Mouse (Mus musculus) mouse embryonic stem cell (cell line): ENCODE measurements around the gene Gm21677.
"Not testable (repeated sequence)": the region's sequence is repeated elsewhere in the genome, so short reads cannot be mapped to it uniquely, and the experiment has no call there.

Experiments used
- in situ Hi-C, 2 experiments: fragments of 300-500 bp; cut with MboI; formaldehyde crosslinking; loops; 1 replicate in 1 of 2; 3 replicates in 1 of 2; pipeline ENCODE4 v1.14.3; 2019 to 2020; ENCODE audit warnings: low sequenced_read_pairs in 2 of 2, low pct_unique_long_range_greater_than_20kb in 1 of 2, mixed read lengths in 1 of 2; ENCODE audit not compliant: unreplicated experiment in 1 of 2

The Gm21677 gene

DNA sequence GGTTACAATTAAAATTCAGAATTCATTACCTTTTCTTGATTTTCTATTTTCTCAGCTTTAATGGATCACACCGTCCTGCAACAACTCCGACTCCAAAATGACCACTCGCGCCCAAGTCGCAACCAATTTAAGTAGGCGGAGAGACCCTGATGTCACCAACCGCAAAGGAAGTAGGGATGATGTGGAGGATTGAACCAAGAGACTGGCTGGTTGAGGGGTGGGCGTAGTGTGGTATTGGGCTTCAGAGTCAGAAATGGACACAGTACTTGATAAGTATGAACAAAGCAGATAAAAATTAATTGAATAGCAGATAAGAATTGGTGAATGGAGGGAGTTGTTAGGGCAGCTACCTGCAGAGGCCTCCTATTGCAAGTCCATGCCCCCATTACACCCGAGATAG lies at the start of gene Gm21677:
Gene Gm21677 (minus strand): TSS at position 101 of the 400 bp plus-strand sequence.
- in situ Hi-C loops = not testable (repeated sequence)

DNA sequence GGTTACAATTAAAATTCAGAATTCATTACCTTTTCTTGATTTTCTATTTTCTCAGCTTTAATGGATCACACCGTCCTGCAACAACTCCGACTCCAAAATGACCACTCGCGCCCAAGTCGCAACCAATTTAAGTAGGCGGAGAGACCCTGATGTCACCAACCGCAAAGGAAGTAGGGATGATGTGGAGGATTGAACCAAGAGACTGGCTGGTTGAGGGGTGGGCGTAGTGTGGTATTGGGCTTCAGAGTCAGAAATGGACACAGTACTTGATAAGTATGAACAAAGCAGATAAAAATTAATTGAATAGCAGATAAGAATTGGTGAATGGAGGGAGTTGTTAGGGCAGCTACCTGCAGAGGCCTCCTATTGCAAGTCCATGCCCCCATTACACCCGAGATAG lies 39.0 kb upstream of the Gm21677 start, which contains the start of gene Gm21693:
Gene Gm21693 (minus strand): TSS at position 101 of the 400 bp plus-strand sequence.
- in situ Hi-C loops = not testable (repeated sequence)

DNA sequence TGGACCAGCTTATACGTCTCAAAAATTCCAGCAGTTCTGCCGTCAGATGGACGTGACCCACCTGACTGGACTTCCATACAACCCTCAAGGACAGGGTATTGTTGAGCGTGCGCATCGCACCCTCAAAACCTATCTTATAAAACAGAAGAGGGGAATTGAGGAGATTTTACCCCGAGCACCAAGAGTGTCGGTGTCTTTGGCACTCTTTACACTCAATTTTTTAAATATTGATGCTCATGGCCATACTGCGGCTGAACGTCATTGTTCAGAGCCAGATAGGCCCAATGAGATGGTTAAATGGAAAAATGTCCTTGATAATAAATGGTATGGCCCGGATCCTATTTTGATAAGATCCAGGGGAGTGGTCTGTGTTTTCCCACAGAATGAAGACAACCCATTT lies 34.4 kb upstream of the Gm21677 start:
- in situ Hi-C loops = not testable (repeated sequence)
